Mouse (Mus musculus): ENCODE measurements around the gene Rabgap1l.

- TF ChIP-seq CTCF (IDR thresholded peaks at IDR 0.05; ENCODE audit: borderline replicate concordance, extremely low read depth, insufficient read depth, insufficient read length) (no peak), POLR2A (IDR thresholded peaks at IDR 0.05; ENCODE audit: borderline replicate concordance, extremely low read depth, insufficient read depth, insufficient read length, poor library complexity, severe bottlenecking) (no peak)
These were observed 458.2 kb downstream of the Rabgap1l start for GRCm38 (mm10) chr1:160334791-160335190.

Measured in brain, embryonic 14.5 days (tissue).